In genomic region chr19:53198706-53199572, GRCm38 (mm10) we compare ENCODE assay signal across 12 mouse cellular contexts. TPM values are rescaled to one million over a fixed set of nuclear protein-coding genes. Genes with fewer than 3 reads are reported as not detected.
DNase-seq lines count a peak whose midpoint lies in the region; ATAC-seq and TF ChIP-seq lines count a peak whose summit lies in the region.
"Had no signal": no experiment of that assay in that cellular context is flagged by ENCODE, and none has a peak within 500 bp of the region (broad histone marks: within the 10 kb centered on the region; RNA-seq: fewer than 3 reads in every experiment).

No protein-coding gene starts in this region.

- WGBS in heart, embryonic 15.5 days: 68% methylated on average over 17 of the region's 17 CpGs
- WGBS in spleen, adult 2 months: 73% methylated on average over 17 of the region's 17 CpGs
- 57% methylated on average over 17 of the region's 17 CpGs for WGBS in liver, embryonic 14.5 days (ENCODE audit: insufficient replicate concordance)

- TF ChIP-seq CTCF in spleen, adult 2 months (IDR thresholded peaks at IDR 0.05; ENCODE audit: extremely low read depth, insufficient read depth, insufficient read length, insufficient replicate concordance): no peak
- no peak for TF ChIP-seq CTCF in liver, embryonic 14.5 days (IDR thresholded peaks at IDR 0.05; ENCODE audit: low read depth)

- DNase-seq in heart, postnatal 25 days (ENCODE audit: low spot score): no peak
- no peak for DNase-seq in spleen, adult 2 months (ENCODE audit: low read depth in 1 of 2, low spot score in 2 of 2)
- DNase-seq in spleen, postnatal 10 days (ENCODE audit: low spot score in 2 of 2): no peak
- DNase-seq in liver, embryonic 14.5 days (ENCODE audit: low read depth in 3 of 3, low spot score in 3 of 3): no peak
- DNase-seq in naive thymus-derived CD4-positive, alpha-beta T cell, adult 2 months (ENCODE audit: low read depth): peak; percentile 77
- DNase-seq in left cerebral cortex, adult 9 months (ENCODE audit: low spot score in 2 of 2): no peak
- no peak for DNase-seq in frontal cortex, adult 2 months (ENCODE audit: extremely low spot score in 1 of 2, low spot score in 1 of 2)
- DNase-seq: right cerebral cortex, postnatal 4 days; thymus, postnatal 25 days had no signal

- H3K4me3 ChIP-seq in heart, embryonic 15.5 days: no peak overlapping the region
- H3K4me3 ChIP-seq in spleen, adult 2 months (ENCODE audit: extremely low read depth, insufficient read depth, insufficient read length): no peak overlapping the region
- H3K4me3 ChIP-seq in liver, embryonic 14.5 days (ENCODE audit: insufficient read depth in 1 of 2, low read depth in 2 of 2, low read length in 2 of 2): no peak overlapping the region
- H3K4me3 ChIP-seq: forebrain, embryonic 10.5 days; midbrain, embryonic 15.5 days had no signal

- no peak for ATAC-seq in heart, embryonic 15.5 days (replicated peaks; ENCODE audit: insufficient number of reproducible peaks, insufficient read depth, low FRiP score, low read depth)
- peak; percentile 36; the same call in 1 of the 2 replicates for ATAC-seq in liver, embryonic 14.5 days (ENCODE audit: insufficient read depth)
- ATAC-seq: midbrain, embryonic 15.5 days had no signal

- TF ChIP-seq EP300 in liver, embryonic 14.5 days (IDR thresholded peaks at IDR 0.05; ENCODE audit: low read depth): no peak

- no peak overlapping the region for H3K9ac ChIP-seq in heart, embryonic 15.5 days
- no peak overlapping the region for H3K9ac ChIP-seq in liver, embryonic 14.5 days (replicated peaks)
- H3K9ac ChIP-seq: midbrain, embryonic 15.5 days had no signal

- peak overlapping the region; percentile 26 for H3K27ac ChIP-seq in heart, embryonic 15.5 days
- H3K27ac ChIP-seq in spleen, adult 2 months (ENCODE audit: insufficient read depth, low read length): peak overlapping the region; percentile 72
- H3K27ac ChIP-seq in liver, embryonic 14.5 days: no peak overlapping the region
- H3K27ac ChIP-seq: forebrain, embryonic 10.5 days; midbrain, embryonic 15.5 days had no signal

- peaks cover 27% of the 10 kb centered on the region for H3K4me1 ChIP-seq in heart, embryonic 15.5 days (replicated peaks)
- peaks cover 9% of the 10 kb centered on the region; the same call in 1 of the 2 replicates for H3K4me1 ChIP-seq in spleen, adult 2 months (ENCODE audit: control insufficient read depth, insufficient read depth, insufficient read length)
- peaks cover 14 to 20% of the 10 kb centered on the region in 2 experiments for H3K4me1 ChIP-seq in liver, embryonic 14.5 days (replicated peaks; ENCODE audit: control insufficient read depth in 2 of 2, insufficient read depth in 2 of 2, low read length in 1 of 2)
- H3K4me1 ChIP-seq: midbrain, embryonic 15.5 days had no signal

- H3K27me3 ChIP-seq in heart, embryonic 15.5 days: no peaks in the 10 kb centered on the region
- H3K27me3 ChIP-seq in spleen, adult 2 months (ENCODE audit: control insufficient read depth, insufficient read depth, low read length): no peaks in the 10 kb centered on the region
- no peaks in the 10 kb centered on the region for H3K27me3 ChIP-seq in liver, embryonic 14.5 days (ENCODE audit: control insufficient read depth, insufficient read depth, low read length)
- H3K27me3 ChIP-seq: midbrain, embryonic 15.5 days had no signal

- H3K36me3 ChIP-seq in heart, embryonic 15.5 days: no peaks in the 10 kb centered on the region; the same call in 1 of the 2 replicates
- peaks cover 12% of the 10 kb centered on the region for H3K36me3 ChIP-seq in spleen, adult 2 months (ENCODE audit: control insufficient read depth, insufficient read depth, low read length)
- H3K36me3 ChIP-seq in liver, embryonic 14.5 days (replicated peaks; ENCODE audit: control insufficient read depth, insufficient read depth, low read depth): no peaks in the 10 kb centered on the region
- H3K36me3 ChIP-seq: midbrain, embryonic 15.5 days had no signal

- intact Hi-C loops in heart, postnatal 25 days (cut with DNase I): no loop called here

- no peaks in the 10 kb centered on the region for H3K9me3 ChIP-seq in heart, embryonic 15.5 days (replicated peaks)
- H3K9me3 ChIP-seq in liver, embryonic 14.5 days (ENCODE audit: control insufficient read depth, low read length): no peaks in the 10 kb centered on the region
- H3K9me3 ChIP-seq: forebrain, embryonic 10.5 days; midbrain, embryonic 15.5 days had no signal

- no peak overlapping the region for H3K4me2 ChIP-seq in heart, embryonic 15.5 days
- no peak overlapping the region for H3K4me2 ChIP-seq in liver, embryonic 14.5 days (ENCODE audit: low read depth)
- H3K4me2 ChIP-seq: midbrain, embryonic 15.5 days had no signal

- TF ChIP-seq POLR2A in spleen, adult 2 months (IDR thresholded peaks at IDR 0.05; ENCODE audit: low read depth, low read length): no peak

RNA-seq across cellular contexts. Expression of gene Add3, which starts 58.7 kb away (rescaled TPM):
- 112 and 118 TPM in 2 replicates for polyA plus RNA-seq in heart, embryonic 15.5 days (2015; fragmentation: Nextera tagmentation; extraction: Ambion mirVana)
- total RNA-seq in heart, postnatal 25 days (2021): 10 to 100 TPM; 50.2 to 53.3 TPM
- polyA plus RNA-seq in spleen, adult 2 months (2012; rRNA removed): 40.6 and 45.1 TPM in 2 replicates
- 8.2 and 12.7 TPM in 2 replicates for polyA plus RNA-seq in liver, embryonic 14.5 days (2012; rRNA removed)
- 21.7 and 26.7 TPM in 2 replicates for polyA plus RNA-seq in liver, embryonic 14.5 days (2014; fragmentation: Nextera tagmentation; extraction: Ambion mirVana)
- polyA plus RNA-seq in frontal cortex, adult 2 months (2012; rRNA removed): 72.3 and 83.1 TPM in 2 replicates
